Mouse (Mus musculus) MN1 (cell line): ENCODE data around the gene 1700017B05Rik.
"Not testable (repeated sequence)": the region's sequence is repeated elsewhere in the genome, so short reads cannot be mapped to it uniquely, and the experiment has no call there.

ENCODE experiments used
- DNase-seq: peaks from one replicate; pipeline ENCODE4 v3.0.0-alpha.2; 2016; ENCODE audit warnings: low spot score

1700017B05Rik gene

DNA sequence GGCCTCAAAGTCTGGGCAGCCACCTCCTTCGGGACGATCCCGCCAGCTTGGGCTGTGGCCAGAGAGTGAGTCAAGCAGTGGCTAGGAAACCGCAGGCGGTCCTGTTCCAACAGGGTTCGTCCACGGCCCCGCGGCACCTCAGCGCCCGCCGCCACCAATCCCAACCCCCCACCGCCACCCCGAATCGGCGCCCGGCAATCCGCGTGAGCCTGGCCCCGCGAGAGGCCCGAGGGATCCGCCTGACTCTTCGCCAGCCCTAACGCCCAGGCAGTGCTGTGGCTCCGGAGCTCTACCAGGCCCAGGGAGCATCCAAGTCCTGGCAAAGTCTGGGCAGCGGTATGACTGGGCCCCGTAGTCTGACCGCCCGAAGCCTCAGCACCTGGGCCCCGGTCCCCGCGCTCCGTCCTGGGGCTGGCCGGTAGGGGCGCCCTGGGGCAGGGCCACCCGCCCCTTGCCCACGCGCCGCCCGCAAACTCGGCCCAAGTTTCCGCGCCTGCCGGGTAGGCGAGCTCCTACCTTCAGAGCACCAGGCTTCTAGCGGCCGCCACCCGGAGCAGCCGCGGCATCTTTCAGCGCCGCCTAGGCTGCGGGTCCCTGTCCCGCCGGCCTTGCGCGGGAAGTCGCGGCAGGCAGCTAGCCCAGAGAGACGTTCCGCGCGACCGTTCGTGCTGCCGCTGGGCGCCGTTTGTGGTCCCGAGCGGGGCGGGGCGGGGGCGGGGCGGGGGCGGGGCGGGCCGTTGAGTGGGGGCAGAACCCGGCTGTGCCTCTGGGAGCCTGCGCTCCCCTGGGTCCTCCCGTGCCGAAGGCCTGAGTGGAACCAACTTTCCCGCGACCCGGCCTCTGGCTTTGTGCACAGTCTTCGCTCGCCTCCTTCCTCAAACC lies at the start of gene 1700017B05Rik:
TSS of gene 1700017B05Rik (minus strand) at position 700 of the 882 bp plus-strand sequence.
- DNase-seq = peak; percentile 78

DNA sequence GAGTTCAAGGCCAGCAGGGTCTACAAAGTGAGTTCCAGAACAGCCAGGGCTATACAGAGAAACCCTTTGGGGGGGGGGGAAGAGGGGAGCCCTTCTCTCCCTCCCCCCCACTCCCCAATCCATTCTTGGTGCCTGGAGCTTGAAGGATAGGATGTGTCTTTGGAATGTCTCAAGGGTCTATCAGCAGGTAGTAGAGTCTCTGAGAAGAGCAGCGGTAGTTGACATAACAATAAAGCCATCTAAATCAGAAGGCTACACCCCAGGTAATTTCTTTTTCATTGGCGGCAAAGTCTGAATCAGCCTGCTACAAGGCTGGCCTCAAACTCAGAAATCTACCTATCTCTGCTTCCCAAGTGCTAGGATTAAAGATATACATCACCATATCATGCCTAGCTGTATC lies 48.5 kb upstream of the 1700017B05Rik start:
- no peak for DNase-seq

DNA sequence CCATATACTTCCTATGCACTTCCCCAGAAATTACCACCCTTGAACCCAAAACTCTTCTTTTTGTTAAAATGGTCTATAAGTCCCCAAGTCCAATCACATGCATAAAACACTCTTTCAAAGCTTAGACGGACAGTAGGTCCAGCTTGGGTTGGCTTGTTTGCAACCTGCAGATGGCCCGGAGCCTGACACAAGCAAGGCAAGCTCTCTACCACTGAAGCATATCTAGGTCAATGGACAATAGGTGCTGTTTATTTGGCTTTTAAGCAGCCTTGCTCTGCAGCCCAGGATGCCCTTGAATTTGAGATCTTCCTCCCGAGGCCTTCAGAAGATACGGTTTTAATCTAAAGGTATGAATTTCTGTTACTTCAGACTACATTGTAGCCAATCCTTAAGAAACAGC lies 46.9 kb upstream of the 1700017B05Rik start:
- DNase-seq = no peak

DNA sequence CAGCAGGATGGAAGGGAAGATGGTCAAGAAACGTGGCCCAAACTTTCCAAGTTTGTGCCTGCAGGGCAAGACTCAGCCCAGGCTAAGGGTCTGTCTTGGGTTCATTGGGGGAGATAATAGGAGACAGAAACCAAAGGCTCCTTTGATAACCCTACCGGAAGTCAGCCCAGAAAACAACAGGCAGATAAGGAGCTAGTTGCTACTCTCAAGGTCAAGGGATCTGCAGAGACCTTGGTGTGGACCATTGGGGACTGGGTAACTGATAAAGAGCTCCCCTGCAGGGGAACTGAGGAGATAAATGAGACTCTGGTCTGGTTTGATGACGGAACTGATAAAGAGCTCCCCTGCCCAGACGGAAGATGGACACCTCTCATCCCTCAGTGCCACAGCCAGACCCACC lies 45.0 kb upstream of the 1700017B05Rik start:
- DNase-seq = no peak

DNA sequence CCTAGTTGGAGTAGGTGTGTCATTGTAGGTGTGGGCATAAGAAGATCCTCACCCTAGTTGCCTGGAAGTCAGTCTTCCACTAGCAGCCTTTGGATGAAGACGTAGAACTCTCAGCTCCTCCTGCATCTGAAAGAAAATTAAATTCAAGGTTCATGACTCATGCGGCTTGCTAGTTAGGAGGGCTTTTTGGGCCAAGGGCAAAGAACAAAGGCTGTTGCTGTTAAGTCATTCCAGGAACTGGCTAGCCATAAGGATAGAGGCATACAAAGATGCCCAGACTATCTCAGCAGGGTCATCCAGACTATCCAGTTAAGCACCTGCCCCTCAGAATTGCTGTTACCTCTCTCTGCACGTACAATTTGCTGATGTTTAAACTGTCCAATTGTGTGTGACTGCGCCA lies 42.3 kb upstream of the 1700017B05Rik start:
- DNase-seq = not testable (repeated sequence)

DNA sequence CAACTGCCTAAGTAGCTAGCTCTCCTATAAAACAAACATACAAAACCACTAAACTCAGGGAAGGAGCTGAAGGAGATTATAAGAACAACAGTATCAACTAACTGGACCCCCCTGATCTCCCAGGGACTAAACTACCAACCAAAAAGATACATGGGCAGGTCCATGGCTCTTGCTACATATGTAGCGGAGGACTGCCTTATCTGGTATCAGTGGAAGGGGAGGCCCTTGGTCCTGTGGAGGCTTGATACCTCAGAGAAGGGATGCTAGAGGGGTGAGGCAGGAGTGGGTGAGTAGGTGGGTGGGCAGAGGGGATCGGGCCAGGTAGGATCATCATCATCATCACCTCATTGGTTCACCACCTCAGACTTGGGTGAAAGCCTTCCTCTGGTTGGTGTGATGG lies 41.8 kb upstream of the 1700017B05Rik start:
- no peak for DNase-seq

DNA sequence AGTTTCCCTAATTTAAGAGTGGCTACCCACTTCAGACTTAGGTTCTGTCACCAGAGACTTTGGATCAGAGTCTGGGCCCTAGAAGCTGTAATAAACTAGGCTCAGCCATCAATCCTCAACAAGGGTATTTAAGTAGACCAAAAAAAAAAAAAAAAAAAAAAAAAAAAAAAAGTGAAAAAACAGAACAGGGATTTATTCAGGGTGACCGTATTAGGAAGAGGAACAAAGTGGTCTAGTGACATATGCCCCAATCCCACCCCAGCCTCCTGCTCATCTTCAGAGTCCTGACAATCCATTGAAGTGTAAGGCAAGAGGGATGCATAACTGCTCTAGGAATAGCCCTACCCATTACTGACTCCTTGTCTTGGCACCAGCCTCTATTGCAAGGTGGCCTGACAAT lies 40.9 kb upstream of the 1700017B05Rik start:
- DNase-seq = no peak

DNA sequence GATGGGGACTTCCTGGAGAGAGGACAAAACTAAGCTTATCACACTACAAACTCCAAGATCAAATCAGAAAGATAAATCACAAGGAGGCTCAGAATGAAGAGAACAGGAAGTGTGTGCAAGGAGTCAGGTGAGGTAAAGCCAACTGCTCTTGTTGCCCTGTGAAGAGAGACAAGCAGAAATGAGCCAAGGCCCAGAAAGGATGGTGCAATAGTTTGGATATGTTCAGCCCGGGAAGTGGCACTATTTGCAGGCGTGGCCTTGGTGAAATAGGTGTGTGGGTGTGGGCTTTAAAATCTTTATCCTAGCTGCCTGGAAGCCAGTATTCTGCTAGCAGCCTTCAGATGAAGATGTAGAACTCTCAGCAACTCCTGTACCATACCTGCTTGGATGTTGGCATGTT lies 38.4 kb upstream of the 1700017B05Rik start:
- no peak for DNase-seq

DNA sequence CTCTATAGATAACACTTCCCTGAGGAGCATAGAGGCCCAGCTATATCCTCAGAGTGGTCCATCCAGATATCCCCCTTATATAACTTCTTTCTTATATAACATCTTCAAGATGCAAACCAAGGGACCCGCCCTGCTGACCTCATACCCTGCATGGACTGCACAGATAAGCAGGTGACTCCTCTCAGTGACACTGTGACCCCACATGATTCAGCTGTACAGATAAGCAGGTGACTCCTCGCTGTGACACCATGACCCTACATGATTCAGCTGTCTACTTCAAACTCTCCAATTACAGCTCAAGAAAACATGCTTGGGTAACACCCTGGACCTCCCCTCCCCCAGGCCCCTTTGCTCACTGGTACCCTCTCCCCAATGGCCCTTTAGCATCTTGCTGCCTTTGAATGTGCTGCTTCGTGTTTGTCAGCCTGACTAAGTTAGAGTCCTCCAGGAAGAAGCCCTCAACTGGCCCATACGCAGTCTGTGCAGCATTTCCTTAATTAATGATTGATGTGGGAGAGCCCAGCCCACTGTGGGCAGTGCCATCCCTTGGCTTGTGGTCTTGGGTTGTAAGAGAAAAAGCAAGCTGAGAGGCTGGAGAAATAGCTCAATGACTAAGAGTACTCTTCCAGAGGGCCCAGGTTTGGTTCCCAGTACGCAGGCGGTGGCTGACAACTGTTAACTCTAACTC lies 37.5 kb upstream of the 1700017B05Rik start:
- DNase-seq = no peak

DNA sequence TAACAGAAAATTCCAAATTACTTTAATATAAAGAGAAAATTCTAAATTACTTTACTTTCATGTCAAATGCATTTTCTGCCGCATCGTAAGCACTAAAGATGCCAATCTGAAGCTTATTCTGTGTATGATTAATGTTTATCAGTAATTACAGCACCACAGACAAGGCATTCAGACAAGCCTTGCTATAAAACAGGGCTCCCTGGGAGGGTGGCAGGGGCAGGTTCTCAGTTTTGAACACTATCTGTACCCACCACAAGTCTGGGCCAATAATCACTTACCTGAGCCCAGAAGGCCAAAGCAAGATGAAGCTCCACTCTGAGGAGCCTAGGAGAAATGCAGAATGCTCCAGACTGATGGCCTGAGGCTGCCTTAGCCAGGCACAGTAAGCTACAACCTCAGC lies 35.5 kb upstream of the 1700017B05Rik start:
- DNase-seq = no peak

DNA sequence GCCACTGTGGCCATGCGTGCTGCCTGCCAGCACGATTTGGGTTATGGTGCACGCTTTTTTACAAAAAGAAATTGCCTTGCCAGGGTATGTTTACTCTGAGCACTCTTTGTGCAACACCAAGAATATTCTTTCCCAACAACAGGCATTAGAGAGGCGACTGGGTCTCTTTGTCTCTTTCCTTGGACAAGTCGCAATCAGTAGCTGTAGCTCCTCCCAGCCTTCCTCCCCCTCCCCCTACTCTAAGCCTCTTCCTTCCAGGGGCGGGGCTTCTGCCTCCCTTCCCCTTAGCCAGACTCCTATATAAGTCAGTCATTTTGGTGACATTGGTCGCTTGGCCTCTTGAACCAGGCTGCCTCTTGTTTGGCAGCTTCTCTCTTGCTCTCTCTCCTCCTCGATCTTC lies 33.9 kb upstream of the 1700017B05Rik start:
- DNase-seq = no peak

DNA sequence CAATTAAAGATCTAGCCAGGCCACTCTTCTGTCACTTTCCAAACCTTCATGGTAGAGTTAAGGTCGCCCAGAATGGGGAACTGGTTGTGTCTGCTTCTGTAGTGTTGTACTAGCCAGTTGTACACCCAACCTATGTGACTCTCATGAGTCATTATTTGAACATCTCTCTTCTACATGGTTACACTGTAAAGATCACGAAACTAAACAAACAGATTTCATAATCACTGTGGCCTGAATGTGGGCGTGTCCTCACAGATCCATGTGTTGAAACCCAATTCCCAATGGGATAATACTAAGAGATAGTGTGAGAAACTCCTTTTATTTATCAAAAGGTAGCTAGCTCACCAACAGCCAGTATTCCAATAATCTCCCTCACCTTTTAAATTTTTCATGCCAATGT lies 33.3 kb upstream of the 1700017B05Rik start:
- DNase-seq = no peak

DNA sequence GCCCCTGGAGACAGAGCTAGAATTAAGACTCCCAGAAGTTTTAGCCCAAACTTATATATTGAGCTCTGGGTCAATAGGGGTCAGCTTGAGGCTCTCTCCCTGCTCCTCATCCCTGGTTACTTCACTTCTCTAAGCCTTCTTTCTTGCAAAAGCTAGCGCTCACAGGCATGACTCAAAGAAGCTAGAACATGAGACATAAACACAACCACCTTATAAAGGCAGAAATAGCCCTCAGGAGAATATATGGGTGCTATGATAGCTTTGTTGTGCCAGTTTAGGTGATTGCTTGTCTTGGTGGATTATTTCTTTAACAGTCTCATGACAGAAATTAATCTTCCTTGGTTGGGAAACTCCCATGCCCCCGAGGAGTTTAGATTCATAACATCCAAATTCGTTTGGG lies 32.5 kb upstream of the 1700017B05Rik start:
- no peak for DNase-seq

DNA sequence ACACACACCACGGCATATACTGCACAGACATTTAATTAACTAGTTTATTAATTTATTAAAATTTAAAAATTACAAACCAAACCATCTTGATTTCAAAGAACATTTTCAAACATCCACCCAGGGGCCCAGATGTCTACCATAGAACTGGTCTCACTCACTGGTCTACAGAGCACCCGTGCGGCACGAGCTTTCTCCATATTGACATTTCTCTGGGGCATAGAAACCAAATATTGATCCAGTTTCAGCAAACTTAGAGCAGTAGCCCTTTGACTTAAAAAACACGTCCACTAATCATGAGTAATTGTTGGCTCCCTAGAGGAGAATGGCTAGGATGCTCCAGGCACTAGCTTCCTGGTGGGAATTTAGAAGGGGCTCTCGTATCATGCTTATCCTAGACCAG lies 24.8 kb upstream of the 1700017B05Rik start:
- DNase-seq = no peak

DNA sequence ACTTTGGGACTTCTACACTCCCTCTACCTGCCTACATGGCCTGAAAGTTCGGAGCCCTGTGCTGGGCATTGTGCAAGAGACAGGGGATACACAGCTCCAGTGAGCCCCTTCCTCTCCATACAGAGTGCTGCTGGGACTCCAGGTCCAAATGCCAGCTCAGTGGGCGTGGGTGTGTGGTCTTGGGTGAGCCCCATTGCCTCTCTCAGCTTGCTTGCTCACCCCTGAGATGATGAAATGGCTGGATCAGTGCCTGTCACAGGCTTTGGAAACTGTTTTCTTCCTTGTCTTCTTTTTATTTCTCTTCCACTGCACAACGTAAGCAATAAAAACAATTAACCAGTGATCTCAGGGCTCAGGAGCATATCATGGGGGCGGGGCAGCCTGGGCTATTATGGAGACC lies 20.9 kb upstream of the 1700017B05Rik start:
- DNase-seq = no peak

DNA sequence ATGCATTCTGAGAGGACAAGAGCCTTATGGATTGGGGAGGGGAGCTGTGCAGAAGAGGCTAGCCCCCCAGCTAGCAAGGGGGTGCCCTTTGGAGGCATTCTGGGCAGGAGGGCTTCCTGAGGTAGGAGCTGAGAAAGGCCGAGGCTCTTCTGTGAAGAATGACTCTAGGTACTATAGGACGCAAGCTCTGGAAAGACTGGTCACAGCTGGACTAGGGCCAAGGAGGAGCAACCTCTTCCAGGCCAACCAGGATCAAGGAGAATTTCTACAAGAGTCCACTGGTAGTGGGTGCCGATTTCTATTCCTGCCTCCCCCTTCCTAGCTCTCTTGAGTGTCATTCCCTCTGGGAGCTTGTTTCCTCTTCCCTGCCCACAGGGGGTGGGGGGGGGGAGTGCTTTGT lies 20.3 kb upstream of the 1700017B05Rik start:
- DNase-seq = peak; percentile 37

DNA sequence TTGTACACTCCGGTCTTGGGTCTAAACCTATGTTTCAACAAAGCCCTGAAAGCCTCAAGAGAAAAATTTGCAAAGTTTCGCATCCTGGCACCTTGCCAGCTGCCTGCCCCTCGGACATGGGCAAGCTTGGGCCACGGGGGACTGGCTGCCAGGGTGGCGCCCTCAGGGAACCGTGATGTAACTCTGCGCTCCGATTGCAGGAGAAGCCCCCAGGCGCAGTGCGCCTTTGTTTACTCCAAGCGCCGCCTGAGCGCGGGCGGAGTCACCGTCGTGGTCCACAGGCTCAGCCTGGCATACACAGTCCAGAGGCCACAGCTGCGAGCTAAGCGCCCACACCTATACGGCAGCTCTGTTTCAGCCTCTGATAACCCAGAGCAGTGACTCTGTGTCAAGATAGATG lies 19.1 kb upstream of the 1700017B05Rik start:
- peak; percentile 81 for DNase-seq

DNA sequence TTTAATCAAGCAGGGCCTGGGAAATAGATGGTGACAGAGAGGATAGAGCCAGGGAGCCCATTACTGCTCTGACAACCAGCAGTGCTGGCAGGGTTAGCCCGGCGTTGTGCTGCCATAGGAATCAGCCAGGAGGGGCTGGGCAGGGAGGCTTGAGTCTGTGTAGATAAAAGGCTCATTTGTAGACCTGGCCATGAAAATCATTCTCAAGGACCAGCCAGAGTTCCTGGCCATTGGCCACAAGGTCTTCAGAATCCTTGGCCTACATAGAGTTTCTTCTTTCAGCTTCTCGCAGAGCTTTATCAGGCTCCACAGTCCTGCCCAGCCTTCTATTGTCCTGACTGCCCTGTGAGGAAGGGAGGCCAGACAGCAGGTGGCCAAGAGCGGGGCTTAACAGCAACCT lies 17.0 kb upstream of the 1700017B05Rik start:
- peak; percentile 62 for DNase-seq

DNA sequence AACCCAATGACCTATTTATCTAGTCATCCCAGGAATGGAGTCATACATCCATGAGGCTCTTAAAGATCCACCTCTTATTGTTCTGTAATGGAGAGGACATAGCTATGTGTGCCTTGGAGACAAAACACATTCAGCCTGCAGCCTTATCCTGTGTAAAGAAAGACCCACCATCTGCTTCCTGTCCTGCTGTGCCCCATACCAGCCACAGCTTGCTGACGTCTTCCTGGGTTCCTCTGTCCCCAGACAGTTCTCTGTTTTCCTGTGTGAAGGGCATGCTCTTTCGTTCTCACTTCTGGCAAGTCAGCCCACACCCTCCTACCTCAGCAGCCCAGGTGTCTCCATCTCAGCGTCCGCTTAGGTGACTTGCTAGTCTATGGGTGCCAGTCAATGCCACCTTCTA lies 15.9 kb upstream of the 1700017B05Rik start:
- no peak for DNase-seq

DNA sequence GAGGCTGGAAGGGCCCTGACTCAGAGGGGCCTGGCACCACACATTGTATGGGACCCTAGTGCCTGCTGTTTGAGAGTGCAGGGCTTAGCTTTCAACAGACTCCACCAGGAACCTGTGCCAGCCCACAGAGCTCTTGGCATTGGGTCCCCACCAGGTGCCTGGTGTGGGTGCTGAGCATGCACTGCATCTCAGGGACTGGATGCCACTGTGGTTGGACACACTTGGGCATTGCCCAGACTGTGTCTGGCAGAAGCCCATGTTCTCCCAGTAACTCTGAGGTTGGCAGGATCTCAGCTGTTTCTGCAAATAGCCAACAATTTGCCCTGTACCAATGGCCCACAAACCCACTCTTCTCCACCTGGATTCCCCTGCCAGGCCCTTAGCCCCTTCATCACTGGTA lies 13.9 kb upstream of the 1700017B05Rik start:
- DNase-seq = no peak

DNA sequence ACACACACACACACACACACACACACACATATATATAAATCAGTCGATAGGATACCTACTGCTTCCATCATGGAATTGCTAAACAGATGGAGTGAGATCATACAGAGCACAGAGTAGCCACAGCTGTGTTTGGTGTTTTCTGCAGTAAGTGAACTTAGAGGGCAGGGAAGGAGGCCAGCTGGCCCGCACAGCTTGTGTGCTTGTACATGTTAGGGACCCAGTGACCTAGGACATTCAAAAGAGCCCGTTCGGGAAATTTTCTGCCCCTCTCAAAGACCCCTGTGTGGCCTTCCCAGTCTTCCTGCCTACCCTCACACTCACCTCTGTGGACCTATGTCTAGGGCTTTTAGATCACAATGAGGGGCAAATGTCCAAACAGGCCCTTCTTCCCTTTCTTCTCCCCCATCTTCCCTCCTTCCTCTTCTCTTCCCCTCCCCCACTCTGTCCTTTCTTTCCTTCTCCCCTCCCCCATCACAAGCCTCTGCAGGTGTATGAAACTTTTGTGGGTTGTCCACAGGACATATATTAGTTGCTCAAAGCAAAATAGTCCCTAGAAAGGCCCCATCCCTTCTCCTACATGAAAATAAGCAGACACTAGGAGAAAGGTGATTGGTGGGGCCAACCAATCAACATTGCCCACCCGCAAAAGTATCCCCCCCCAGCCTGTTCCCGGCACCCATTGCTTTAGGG lies 11.5 kb upstream of the 1700017B05Rik start:
- DNase-seq = no peak

DNA sequence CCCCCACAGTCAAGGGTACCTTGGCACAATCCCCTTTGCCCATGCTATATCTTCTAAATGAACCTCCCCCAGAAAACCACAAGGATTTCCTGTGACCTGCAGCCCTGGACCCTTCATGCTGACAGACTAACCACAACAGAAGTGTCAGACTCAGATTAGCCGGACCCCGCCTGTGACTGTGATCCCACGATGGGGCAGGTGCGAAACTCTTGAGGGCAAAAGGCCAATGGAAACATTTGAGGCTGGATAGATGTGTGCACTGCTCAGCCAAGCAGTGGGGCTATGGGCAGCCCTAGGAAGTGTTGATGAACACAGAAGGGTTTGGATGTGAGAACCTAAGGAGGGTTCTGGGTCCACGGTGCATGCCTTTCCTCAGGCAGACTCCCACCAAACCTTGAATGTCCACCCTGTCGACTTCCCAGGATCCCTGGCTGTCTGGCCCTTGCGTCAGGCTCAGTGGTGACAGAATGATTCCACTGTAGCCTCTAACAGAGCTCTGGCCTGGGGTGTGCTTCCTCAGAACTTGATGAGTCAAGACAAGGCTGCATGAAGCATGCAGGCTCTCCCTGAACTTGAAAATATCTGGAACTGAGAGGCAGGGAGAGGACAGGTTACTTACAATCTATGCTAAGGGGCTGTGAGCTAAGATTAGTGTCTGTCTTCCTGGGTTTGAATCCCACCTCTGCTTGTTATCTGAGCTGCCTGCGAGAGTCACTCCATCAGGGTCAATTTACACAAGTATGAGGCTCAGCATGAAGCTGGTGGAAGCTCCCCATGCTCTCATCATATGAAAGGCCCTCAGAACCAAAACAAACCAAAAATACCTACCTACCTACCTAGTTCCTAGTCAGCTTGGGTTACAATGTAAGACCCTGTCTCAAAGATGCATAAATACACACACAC lies 10.7 kb upstream of the 1700017B05Rik start:
- DNase-seq = no peak
